Mouse (Mus musculus) CD8-positive naive resting alpha-beta T cell, adult 2 months (primary cell): ENCODE results near the gene Ccdc66.
A peak's percentile ranks its signal among the peaks of the same experiment; 100 is the strongest.

Source experiments
- DNase-seq, 2 experiments: peaks; one replicate each; pipeline ENCODE4 v3.0.0; 2022; ENCODE audit warnings: low read depth in 2 of 2, low spot score in 2 of 2

The Ccdc66 gene

GRCm38 (mm10) chr14:27507894-27508643, at the start of gene Ccdc66:
Gene Ccdc66 (minus strand): TSS chr14:27508460.
- DNase-seq, result peak; percentile 98 to 99

GRCm38 (mm10) chr14:27543838-27544426, 35.7 kb upstream of the Ccdc66 start:
- no peak for DNase-seq

GRCm38 (mm10) chr14:27536441-27536840, 28.2 kb upstream of the Ccdc66 start:
- DNase-seq, result no peak

GRCm38 (mm10) chr14:27524541-27524940, 16.3 kb upstream of the Ccdc66 start:
- no peak for DNase-seq

- DNase-seq, result no peak
These were observed 513 bp upstream of the Ccdc66 start for GRCm38 (mm10) chr14:27508644-27509301.

- DNase-seq, result no peak
These were observed 7.2 kb downstream of the Ccdc66 start for GRCm38 (mm10) chr14:27501096-27501495.

- no peak for DNase-seq
These were observed 14.7 kb downstream of the Ccdc66 start for GRCm38 (mm10) chr14:27493516-27493915.

- DNase-seq, result no peak
These were observed 16.9 kb downstream of the Ccdc66 start for GRCm38 (mm10) chr14:27491399-27491798.

GRCm38 (mm10) chr14:27446963-27447362, 61.3 kb downstream of the Ccdc66 start:
- DNase-seq, result no peak

- DNase-seq, result no peak
These were observed 63.4 kb downstream of the Ccdc66 start for GRCm38 (mm10) chr14:27444851-27445281.

GRCm38 (mm10) chr14:27440921-27441320, 67.3 kb downstream of the Ccdc66 start:
- DNase-seq, result peak in 1 of 2 experiments; percentile 19

- DNase-seq, result no peak
These were observed 71.4 kb downstream of the Ccdc66 start for GRCm38 (mm10) chr14:27436826-27437225.

GRCm38 (mm10) chr14:27436116-27436515, 72.1 kb downstream of the Ccdc66 start:
- no peak for DNase-seq

- DNase-seq, result no peak
These were observed 76.2 kb downstream of the Ccdc66 start for GRCm38 (mm10) chr14:27432064-27432463.
